Mouse (Mus musculus) embryonic facial prominence, embryonic 11.5 days (tissue): ENCODE results near the gene Med21. TPM values are rescaled to one million over a fixed set of nuclear protein-coding genes. Genes with fewer than 3 reads are reported as not detected.

Experiments used
- ATAC-seq: fragments of 200-750 bp; cut with Nextera tagmentation; replicated peaks from 2 replicates; pipeline ENCODE4 v1.8.0; 2017; ENCODE audit warnings: low read depth; ENCODE audit not compliant: insufficient number of reproducible peaks, low FRiP score, low TSS enrichment
- DNase-seq: peaks from one replicate; pipeline ENCODE4 v3.0.0-alpha.2; 2015; ENCODE audit warnings: low spot score
- H3K27ac ChIP-seq: fragments of 300-500 bp; sonication (generic); replicated peaks from 2 replicates; pipeline ENCODE4 v1.5.1; 2014; ENCODE audit warnings: mild to moderate bottlenecking, low read depth, low read length, control low read depth
- H3K27me3 ChIP-seq: fragments of 300-500 bp; sonication (generic); 2 replicates; pipeline ENCODE4 v1.6.1; 2014; ENCODE audit warnings: mild to moderate bottlenecking, low read length, moderate library complexity, mixed read lengths; ENCODE audit not compliant: control insufficient read depth, insufficient read depth
- H3K36me3 ChIP-seq: fragments of 300-500 bp; sonication (generic); replicated peaks from 2 replicates; pipeline ENCODE4 v1.6.1; 2014; ENCODE audit warnings: low read depth, mild to moderate bottlenecking, low read length, moderate library complexity, mixed read lengths; ENCODE audit not compliant: control insufficient read depth, insufficient read depth
- H3K4me1 ChIP-seq: fragments of 300-500 bp; sonication (generic); 2 replicates; pipeline ENCODE4 v1.6.1; 2014; ENCODE audit warnings: low read length, mixed read lengths; ENCODE audit not compliant: control insufficient read depth, insufficient read depth
- H3K4me2 ChIP-seq: fragments of 300-500 bp; sonication (generic); 2 replicates; pipeline ENCODE4 v1.6.1; 2014; ENCODE audit warnings: low read depth, mild to moderate bottlenecking, control low read depth, low read length, moderate library complexity
- H3K4me3 ChIP-seq: fragments of 300-500 bp; sonication (generic); 2 replicates; pipeline ENCODE4 v1.5.1; 2014; ENCODE audit warnings: low read depth, low read length, control low read depth
- H3K9ac ChIP-seq: fragments of 300-500 bp; sonication (generic); replicated peaks from 2 replicates; pipeline ENCODE4 v1.6.1; 2014; ENCODE audit warnings: mild to moderate bottlenecking, control low read depth, low read length
- H3K9me3 ChIP-seq: fragments of 300-500 bp; sonication (generic); replicated peaks from 2 replicates; pipeline ENCODE4 v1.6.1; 2016; ENCODE audit warnings: mild to moderate bottlenecking, low read length, inconsistent platforms, mixed read lengths; ENCODE audit not compliant: control insufficient read depth
- WGBS: fragments of 180-500 bp; shearing (Covaris S2); extraction: QIAGEN DNeasy Blood & Tissue Kit; methylation state at CpG from one replicate; pipeline ENCODE4 v1.1.7; 2014; 5-methylcytosine and 5-hydroxymethylcytosine counted together
- polyA plus RNA-seq: library from polyadenylated mRNA; unstranded; fragments of >200 nt; fragmentation: Nextera tagmentation; extraction: Ambion mirVana; gene quantifications from 2 replicates; pipeline ENCODE4 v1.2.1, GENCODE M21; 2014

Gene Med21
- polyA plus RNA-seq, 1 experiment from 2014 or later, result 126 TPM

GRCm38 (mm10) chr6:146643184-146643570 is 830 bp downstream of the Med21 start:
- Histone ChIP-seq H3K9ac (peak overlapping the region; percentile 81), H3K9me3 (no peaks in the 10 kb centered on the region), H3K4me2 (peak overlapping the region; percentile 70), H3K4me3 (peak overlapping the region; percentile 71), H3K4me1 (no peaks in the 10 kb centered on the region), H3K36me3 (no peaks in the 10 kb centered on the region), H3K27ac (no peak overlapping the region), H3K27me3 (no peaks in the 10 kb centered on the region)
- ATAC-seq, result no peak
- WGBS, result 42% methylated on average over 11 of the region's 11 CpGs
- DNase-seq, result peak; percentile 9

- H3K36me3 ChIP-seq, result no peaks in the 10 kb centered on the region
- H3K9me3 ChIP-seq, result no peaks in the 10 kb centered on the region
- ATAC-seq (no peak), DNase-seq (no peak)
- H3K27ac ChIP-seq, result no peak overlapping the region
- no peaks in the 10 kb centered on the region for H3K4me1 ChIP-seq
- no peaks in the 10 kb centered on the region for H3K27me3 ChIP-seq
- 92% methylated on average over 2 of the region's 2 CpGs for WGBS
- no peak overlapping the region for H3K9ac ChIP-seq
- H3K4me2 ChIP-seq, result no peak overlapping the region
- H3K4me3 ChIP-seq, result no peak overlapping the region
These were observed 7.7 kb downstream of the Med21 start for GRCm38 (mm10) chr6:146650013-146650412.

GRCm38 (mm10) chr6:146651431-146651830 is 9.1 kb downstream of the Med21 start:
- H3K27me3 ChIP-seq, result no peaks in the 10 kb centered on the region
- ATAC-seq (no peak), DNase-seq (no peak)
- H3K27ac ChIP-seq, result no peak overlapping the region
- H3K9ac ChIP-seq, result no peak overlapping the region
- no peaks in the 10 kb centered on the region for H3K4me1 ChIP-seq
- H3K4me2 ChIP-seq, result no peak overlapping the region
- no peaks in the 10 kb centered on the region for H3K36me3 ChIP-seq
- H3K4me3 ChIP-seq, result no peak overlapping the region
- no peaks in the 10 kb centered on the region for H3K9me3 ChIP-seq

- Histone ChIP-seq H3K4me2 (no peak overlapping the region), H3K27me3 (no peaks in the 10 kb centered on the region), H3K4me1 (no peaks in the 10 kb centered on the region), H3K4me3 (no peak overlapping the region), H3K9me3 (no peaks in the 10 kb centered on the region), H3K36me3 (no peaks in the 10 kb centered on the region), H3K9ac (no peak overlapping the region), H3K27ac (no peak overlapping the region)
- DNase-seq (no peak), ATAC-seq (no peak)
- 90% methylated on average over 3 of the region's 3 CpGs for WGBS
These were observed 10.8 kb downstream of the Med21 start for GRCm38 (mm10) chr6:146653197-146653596.

GRCm38 (mm10) chr6:146660591-146660990 is 18.2 kb downstream of the Med21 start:
- Histone ChIP-seq H3K4me3 (no peak overlapping the region), H3K27me3 (no peaks in the 10 kb centered on the region), H3K9ac (no peak overlapping the region), H3K27ac (no peak overlapping the region), H3K4me2 (no peak overlapping the region), H3K4me1 (no peaks in the 10 kb centered on the region), H3K9me3 (no peaks in the 10 kb centered on the region), H3K36me3 (no peaks in the 10 kb centered on the region)
- 66% methylated on average over 2 of the region's 2 CpGs for WGBS
- DNase-seq, result peak; percentile 54
- ATAC-seq, result no peak

GRCm38 (mm10) chr6:146661655-146662054 is 19.3 kb downstream of the Med21 start:
- no peak overlapping the region for H3K4me3 ChIP-seq
- ATAC-seq (no peak), DNase-seq (no peak)
- no peak overlapping the region for H3K27ac ChIP-seq
- WGBS, result 81% methylated on average over 5 of the region's 5 CpGs
- no peak overlapping the region for H3K4me2 ChIP-seq
- H3K36me3 ChIP-seq, result no peaks in the 10 kb centered on the region
- no peaks in the 10 kb centered on the region for H3K9me3 ChIP-seq
- no peaks in the 10 kb centered on the region for H3K27me3 ChIP-seq
- H3K4me1 ChIP-seq, result no peaks in the 10 kb centered on the region
- no peak overlapping the region for H3K9ac ChIP-seq

GRCm38 (mm10) chr6:146662679-146663078 is 20.3 kb downstream of the Med21 start:
- Histone ChIP-seq H3K4me1 (no peaks in the 10 kb centered on the region), H3K9me3 (no peaks in the 10 kb centered on the region), H3K27me3 (no peaks in the 10 kb centered on the region), H3K36me3 (no peaks in the 10 kb centered on the region), H3K4me3 (no peak overlapping the region), H3K27ac (no peak overlapping the region), H3K9ac (no peak overlapping the region), H3K4me2 (no peak overlapping the region)
- 27% methylated on average over 5 of the region's 5 CpGs for WGBS
- DNase-seq (peak; percentile 64), ATAC-seq (no peak)

GRCm38 (mm10) chr6:146664116-146664515 is 21.8 kb downstream of the Med21 start:
- no peak for DNase-seq
- no peaks in the 10 kb centered on the region for H3K9me3 ChIP-seq
- H3K4me3 ChIP-seq, result no peak overlapping the region
- no peak overlapping the region for H3K4me2 ChIP-seq
- H3K36me3 ChIP-seq, result no peaks in the 10 kb centered on the region
- no peaks in the 10 kb centered on the region for H3K27me3 ChIP-seq
- H3K4me1 ChIP-seq, result no peaks in the 10 kb centered on the region
- WGBS, result 75% methylated on average over 5 of the region's 5 CpGs
- H3K9ac ChIP-seq, result no peak overlapping the region
- ATAC-seq, result no peak
- H3K27ac ChIP-seq, result no peak overlapping the region
